In genomic region chr3:149223776-149224175, GRCm38 (mm10) we compare ENCODE assay signal across 25 mouse cellular contexts.
"Had no signal": no experiment of that assay in that cellular context is flagged by ENCODE, and none has a peak within 500 bp of the region (broad histone marks: within the 10 kb centered on the region; RNA-seq: fewer than 3 reads in every experiment).

No protein-coding gene starts in this region.

- H3K36me3 ChIP-seq: heart, embryonic 12.5 days; heart, embryonic 13.5 days; heart, embryonic 15.5 days; hindbrain, embryonic 10.5 days; hindbrain, embryonic 12.5 days; hindbrain, embryonic 13.5 days; hindbrain, embryonic 15.5 days; intestine, embryonic 15.5 days; kidney, embryonic 15.5 days had no signal

- H3K4me3 ChIP-seq: heart, embryonic 12.5 days; heart, embryonic 13.5 days; heart, embryonic 15.5 days; hindbrain, embryonic 10.5 days; hindbrain, embryonic 12.5 days; hindbrain, embryonic 13.5 days; hindbrain, embryonic 15.5 days; intestine, embryonic 15.5 days; kidney, embryonic 15.5 days; layer of hippocampus, adult 2 months; left cerebral cortex, adult 2 months had no signal

- ATAC-seq: hindbrain, embryonic 16.5 days; hindbrain, postnatal 0 days; inflammation-experienced regulatory T-cells, adult 6 months; intestine, embryonic 15.5 days; intestine, embryonic 16.5 days; intestine, postnatal 0 days had no signal

- H3K27me3 ChIP-seq: heart, embryonic 12.5 days; heart, embryonic 13.5 days; heart, embryonic 15.5 days; hindbrain, embryonic 15.5 days; intestine, embryonic 15.5 days; kidney, embryonic 15.5 days had no signal

- H3K9ac ChIP-seq: heart, embryonic 12.5 days; heart, embryonic 13.5 days; heart, embryonic 15.5 days; hindbrain, embryonic 12.5 days; hindbrain, embryonic 13.5 days; hindbrain, embryonic 14.5 days; hindbrain, embryonic 15.5 days; intestine, embryonic 15.5 days; kidney, embryonic 15.5 days had no signal

- H3K27ac ChIP-seq: heart, embryonic 13.5 days; heart, embryonic 15.5 days; hindbrain, embryonic 10.5 days; hindbrain, embryonic 12.5 days; hindbrain, embryonic 13.5 days; hindbrain, embryonic 14.5 days; hindbrain, embryonic 15.5 days; hindbrain, postnatal 0 days; intestine, embryonic 15.5 days; kidney, embryonic 15.5 days; kidney, postnatal 0 days; layer of hippocampus, adult 2 months had no signal

- H3K4me1 ChIP-seq: hindbrain, embryonic 13.5 days; hindbrain, embryonic 15.5 days had no signal

- DNase-seq: heart, postnatal 14 days; heart, postnatal 36 days; kidney, adult 11 months; kidney, postnatal 4 days; layer of hippocampus, adult 9-11 months; layer of hippocampus, postnatal 36 days had no signal

- H3K4me2 ChIP-seq: heart, embryonic 11.5 days; heart, embryonic 12.5 days; heart, embryonic 13.5 days; heart, embryonic 15.5 days; hindbrain, embryonic 12.5 days; hindbrain, embryonic 13.5 days; hindbrain, embryonic 14.5 days; hindbrain, embryonic 15.5 days; intestine, embryonic 15.5 days; kidney, embryonic 15.5 days had no signal

- H3K9me3 ChIP-seq: heart, embryonic 12.5 days; heart, embryonic 13.5 days; heart, embryonic 15.5 days; hindbrain, embryonic 10.5 days; hindbrain, embryonic 12.5 days; hindbrain, embryonic 13.5 days; hindbrain, embryonic 15.5 days; intestine, embryonic 15.5 days; kidney, embryonic 15.5 days had no signal
